Comparison of ENCODE assay signal across 8 mouse cellular contexts in the genomic region with DNA sequence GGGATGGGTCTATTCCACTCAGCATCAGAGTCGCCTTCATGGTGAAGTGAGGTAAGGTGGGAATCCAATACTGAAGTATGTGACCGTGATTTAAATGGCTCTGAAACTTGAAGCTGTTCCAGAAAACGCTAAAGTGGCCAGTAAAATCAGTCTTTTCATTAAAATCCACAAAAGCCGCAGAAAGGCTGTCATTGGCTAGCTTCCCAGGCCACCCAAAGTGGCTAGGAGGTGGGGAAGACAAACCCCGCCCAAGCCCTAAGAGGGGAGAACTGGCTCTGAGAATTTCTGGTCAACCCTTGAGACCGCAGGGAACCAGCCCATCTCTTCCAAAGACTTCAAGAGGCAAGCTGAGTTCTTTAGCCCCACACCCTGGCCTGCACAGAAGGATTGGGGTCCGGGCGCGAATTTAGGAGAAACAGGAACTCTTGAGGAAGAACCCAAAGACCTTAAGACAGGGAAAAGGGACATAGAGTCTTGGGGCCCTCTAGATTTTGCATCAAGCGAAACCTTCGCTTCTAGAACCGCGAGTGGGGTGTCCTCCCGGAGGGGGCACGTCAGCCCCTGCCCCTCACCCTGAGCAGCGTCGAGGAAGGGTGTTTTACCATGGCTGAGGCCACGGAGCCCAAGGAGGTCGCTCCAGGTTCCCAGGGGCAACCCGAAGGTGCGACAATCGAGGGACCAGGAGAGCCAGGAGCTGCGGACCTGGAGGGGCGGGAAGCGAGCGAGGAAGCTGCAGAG. TPM values are rescaled to one million over a fixed set of nuclear protein-coding genes. Genes with fewer than 3 reads are reported as not detected.
A peak's percentile ranks its signal among the peaks of the same experiment; 100 is the strongest.
DNase-seq lines count a peak whose midpoint lies in the region; ATAC-seq lines count a peak whose summit lies in the region.

No protein-coding gene starts in this region.

- ATAC-seq in liver, embryonic 11.5 days (replicated peaks; ENCODE audit: low FRiP score): no peak
- no peak for ATAC-seq in forebrain, embryonic 11.5 days (replicated peaks; ENCODE audit: low FRiP score)
- ATAC-seq in limb, embryonic 15.5 days (ENCODE audit: insufficient number of reproducible peaks, low FRiP score, low TSS enrichment, low read depth): no peak
- ATAC-seq in stomach, embryonic 14.5 days (ENCODE audit: insufficient number of reproducible peaks, insufficient read depth, low FRiP score, low read depth): no peak
- ATAC-seq in cerebellum, adult (ENCODE audit: insufficient number of reproducible peaks, low FRiP score, low TSS enrichment): no peak

- WGBS in liver, embryonic 11.5 days: 11% methylated on average over 26 of the region's 26 CpGs
- WGBS in forebrain, embryonic 11.5 days: 9% methylated on average over 26 of the region's 26 CpGs
- WGBS in limb, embryonic 15.5 days: 6% methylated on average over 25 of the region's 26 CpGs
- WGBS in stomach, embryonic 14.5 days: 11% methylated on average over 26 of the region's 26 CpGs

- no peak overlapping the region for H3K27ac ChIP-seq in liver, embryonic 11.5 days (ENCODE audit: low read depth, low read length)
- H3K27ac ChIP-seq in forebrain, embryonic 11.5 days (ENCODE audit: low read depth, low read length): no peak overlapping the region
- no peak overlapping the region for H3K27ac ChIP-seq in limb, embryonic 15.5 days
- no peak overlapping the region; the same call in 1 of the 2 replicates for H3K27ac ChIP-seq in stomach, embryonic 14.5 days (ENCODE audit: low read length)

- H3K27me3 ChIP-seq in liver, embryonic 11.5 days (replicated peaks; ENCODE audit: control insufficient read depth, insufficient read depth, low read length): peaks cover 44% of the 10 kb centered on the region
- peaks cover 32% of the 10 kb centered on the region for H3K27me3 ChIP-seq in forebrain, embryonic 11.5 days (ENCODE audit: control insufficient read depth, insufficient read depth, low read length)
- H3K27me3 ChIP-seq in limb, embryonic 15.5 days: peaks cover 51% of the 10 kb centered on the region
- H3K27me3 ChIP-seq in stomach, embryonic 14.5 days (ENCODE audit: control insufficient read depth, insufficient read depth, low read length): peaks cover 15% of the 10 kb centered on the region

- peak overlapping the region; percentile 54 for H3K4me3 ChIP-seq in liver, embryonic 11.5 days (ENCODE audit: low read depth, low read length)
- peak overlapping the region; percentile 48 for H3K4me3 ChIP-seq in forebrain, embryonic 11.5 days (ENCODE audit: low read depth, low read length)
- H3K4me3 ChIP-seq in limb, embryonic 15.5 days: peak overlapping the region; percentile 49
- H3K4me3 ChIP-seq in stomach, embryonic 14.5 days (ENCODE audit: low read depth, low read length): peak overlapping the region; percentile 51

- H3K36me3 ChIP-seq in liver, embryonic 11.5 days (ENCODE audit: control insufficient read depth, insufficient read depth, low read length): no peaks in the 10 kb centered on the region
- H3K36me3 ChIP-seq in forebrain, embryonic 11.5 days (ENCODE audit: control insufficient read depth, insufficient read depth, low read length): no peaks in the 10 kb centered on the region
- H3K36me3 ChIP-seq in limb, embryonic 15.5 days: no peaks in the 10 kb centered on the region
- H3K36me3 ChIP-seq in stomach, embryonic 14.5 days (ENCODE audit: control insufficient read depth, insufficient read depth, low read length): no peaks in the 10 kb centered on the region

- peak overlapping the region; percentile 79 for H3K4me2 ChIP-seq in liver, embryonic 11.5 days
- peak overlapping the region; percentile 91 for H3K4me2 ChIP-seq in forebrain, embryonic 11.5 days (ENCODE audit: low read depth, low read length, severe bottlenecking)
- peak overlapping the region; percentile 92 for H3K4me2 ChIP-seq in limb, embryonic 15.5 days
- peak overlapping the region; percentile 81 for H3K4me2 ChIP-seq in stomach, embryonic 14.5 days (replicated peaks; ENCODE audit: low read depth, low read length)

- H3K4me1 ChIP-seq in liver, embryonic 11.5 days (replicated peaks; ENCODE audit: control insufficient read depth, insufficient read depth, low read length): peaks cover 16% of the 10 kb centered on the region
- H3K4me1 ChIP-seq in forebrain, embryonic 11.5 days (replicated peaks; ENCODE audit: control insufficient read depth, insufficient read depth, low read length): peaks cover 6% of the 10 kb centered on the region; the same call in 1 of the 2 replicates
- H3K4me1 ChIP-seq in limb, embryonic 15.5 days: peaks cover 17% of the 10 kb centered on the region
- 0 out of 2 replicates have a peak, but pooled peaks cover 7% of the 10 kb centered on the region for H3K4me1 ChIP-seq in stomach, embryonic 14.5 days (ENCODE audit: control insufficient read depth, insufficient read depth, low read length)

- H3K9me3 ChIP-seq in liver, embryonic 11.5 days (ENCODE audit: control insufficient read depth, low read length): no peaks in the 10 kb centered on the region
- no peaks in the 10 kb centered on the region for H3K9me3 ChIP-seq in forebrain, embryonic 11.5 days (ENCODE audit: control insufficient read depth, low read length)
- no peaks in the 10 kb centered on the region for H3K9me3 ChIP-seq in limb, embryonic 15.5 days
- no peaks in the 10 kb centered on the region for H3K9me3 ChIP-seq in stomach, embryonic 14.5 days (ENCODE audit: control insufficient read depth, low read depth, low read length)

- no peak overlapping the region; the same call in 1 of the 2 replicates for H3K9ac ChIP-seq in liver, embryonic 11.5 days (ENCODE audit: low read depth, low read length)
- peak overlapping the region; percentile 45 for H3K9ac ChIP-seq in forebrain, embryonic 11.5 days (ENCODE audit: low read length)
- peak overlapping the region; percentile 35; the same call in 1 of the 2 replicates for H3K9ac ChIP-seq in limb, embryonic 15.5 days
- H3K9ac ChIP-seq in stomach, embryonic 14.5 days (replicated peaks; ENCODE audit: low read depth, low read length): peak overlapping the region; percentile 53; the same call in 1 of the 2 replicates

- DNase-seq in liver, embryonic 11.5 days (ENCODE audit: low spot score): no peak
- DNase-seq in liver (no peak), adipocyte (ENCODE audit: low spot score) (no peak)
- DNase-seq in forebrain, embryonic 11.5 days (ENCODE audit: low spot score): no peak
- DNase-seq in spleen, postnatal 36 days (ENCODE audit: low spot score in 2 of 2): no peak

RNA-seq across cellular contexts. Expression of gene Clic6, which starts 12.5 kb away (rescaled TPM):
- 1.5 and 1.6 TPM in 2 replicates for polyA plus RNA-seq in liver, embryonic 11.5 days (2014; fragmentation: Nextera tagmentation; extraction: Ambion mirVana)
- 3.1 and 4.1 TPM in 2 replicates for polyA plus RNA-seq in forebrain, embryonic 11.5 days (2014; fragmentation: Nextera tagmentation; extraction: Ambion mirVana)
- 1.1 and 1.4 TPM in 2 replicates for polyA plus RNA-seq in limb, embryonic 15.5 days (2015; fragmentation: Nextera tagmentation; extraction: Ambion mirVana)
- 9.2 and 13.0 TPM in 2 replicates for polyA plus RNA-seq in stomach, embryonic 14.5 days (2014; fragmentation: Nextera tagmentation; extraction: Ambion mirVana)

RNA-seq across cellular contexts. Expression of gene Rcan1, which starts 27.4 kb away (rescaled TPM):
- polyA plus RNA-seq in liver, embryonic 11.5 days (2014; fragmentation: Nextera tagmentation; extraction: Ambion mirVana): 21.6 and 21.9 TPM in 2 replicates
- 37.4 and 46.9 TPM in 2 replicates for polyA plus RNA-seq in forebrain, embryonic 11.5 days (2014; fragmentation: Nextera tagmentation; extraction: Ambion mirVana)
- polyA plus RNA-seq in limb, embryonic 15.5 days (2015; fragmentation: Nextera tagmentation; extraction: Ambion mirVana): 39.9 and 41.2 TPM in 2 replicates
- 21.2 and 22.8 TPM in 2 replicates for polyA plus RNA-seq in stomach, embryonic 14.5 days (2014; fragmentation: Nextera tagmentation; extraction: Ambion mirVana)
